17 mouse cellular contexts compared by ENCODE assay signal in genomic region chr1:174728771-174729170, GRCm38 (mm10).
"Had no signal": no experiment of that assay in that cellular context is flagged by ENCODE, and none has a peak within 500 bp of the region (broad histone marks: within the 10 kb centered on the region; RNA-seq: fewer than 3 reads in every experiment).

No protein-coding gene starts in this region.

- DNase-seq: liver, postnatal 0 days; lung, adult 2 months; lung, postnatal 14 days; lung, postnatal 36 days; right cerebral cortex, postnatal 14 days; thymus, adult 2 months; thymus, postnatal 25 days had no signal

- H3K4me2 ChIP-seq: lung, embryonic 15.5 days; midbrain, embryonic 11.5 days; midbrain, embryonic 13.5 days; midbrain, embryonic 15.5 days; neural tube, embryonic 12.5 days; stomach, embryonic 15.5 days had no signal

- H3K9ac ChIP-seq: liver, postnatal 0 days; lung, embryonic 15.5 days; midbrain, embryonic 13.5 days; midbrain, embryonic 15.5 days; neural tube, embryonic 12.5 days; stomach, embryonic 15.5 days had no signal

- H3K4me3 ChIP-seq: lung, embryonic 15.5 days; megakaryocyte, embryonic 14.5 days; midbrain, embryonic 13.5 days; midbrain, embryonic 15.5 days; neural tube, embryonic 12.5 days; stomach, embryonic 15.5 days had no signal

- H3K27me3 ChIP-seq: lung, embryonic 15.5 days; megakaryocyte, embryonic 14.5 days; midbrain, embryonic 13.5 days; midbrain, embryonic 15.5 days; neural tube, embryonic 12.5 days; stomach, embryonic 15.5 days had no signal

- H3K36me3 ChIP-seq: lung, embryonic 15.5 days; neural tube, embryonic 12.5 days; stomach, embryonic 15.5 days had no signal

- H3K27ac ChIP-seq: lung, embryonic 15.5 days; macrophage; midbrain, embryonic 13.5 days; midbrain, embryonic 15.5 days; neural tube, embryonic 12.5 days; stomach, embryonic 15.5 days; stomach, postnatal 0 days had no signal

- H3K9me3 ChIP-seq: lung, embryonic 15.5 days; megakaryocyte, embryonic 14.5 days; midbrain, embryonic 13.5 days; midbrain, embryonic 15.5 days; neural tube, embryonic 12.5 days; stomach, embryonic 15.5 days had no signal

- H3K4me1 ChIP-seq: lung, embryonic 15.5 days; megakaryocyte, embryonic 14.5 days; midbrain, embryonic 13.5 days; midbrain, embryonic 15.5 days; neural tube, embryonic 12.5 days; stomach, embryonic 15.5 days had no signal

- ATAC-seq: liver, postnatal 0 days; lung, postnatal 0 days; midbrain, embryonic 13.5 days; midbrain, embryonic 15.5 days had no signal
